Mouse (Mus musculus) cerebellum, adult 9-10 months (tissue): ENCODE results near the gene Gtf2a1.

Experiments
- DNase-seq: peaks from one replicate; pipeline ENCODE4 v3.0.0; 2022

Gene Gtf2a1

GRCm38 (mm10) chr12:91589847-91590690, at the start of gene Gtf2a1:
Gene Gtf2a1, minus strand, starts transcription at chr12:91590487.
- DNase-seq = peak; percentile 95

- no peak for DNase-seq
Measured at GRCm38 (mm10) chr12:91638351-91638750, 48.1 kb upstream of the Gtf2a1 start.

GRCm38 (mm10) chr12:91637136-91637909, 47.0 kb upstream of the Gtf2a1 start:
- DNase-seq = no peak

- DNase-seq = no peak
Measured at GRCm38 (mm10) chr12:91626482-91626881, 36.2 kb upstream of the Gtf2a1 start.

- DNase-seq = no peak
Measured at GRCm38 (mm10) chr12:91625013-91625412, 34.7 kb upstream of the Gtf2a1 start.

- DNase-seq = no peak
Measured at GRCm38 (mm10) chr12:91609425-91609824, 19.1 kb upstream of the Gtf2a1 start.

- no peak for DNase-seq
Measured at GRCm38 (mm10) chr12:91607678-91608077, 17.4 kb upstream of the Gtf2a1 start.

GRCm38 (mm10) chr12:91606651-91607050, 16.4 kb upstream of the Gtf2a1 start:
- no peak for DNase-seq

- no peak for DNase-seq
Measured at GRCm38 (mm10) chr12:91604600-91604999, 14.3 kb upstream of the Gtf2a1 start.

GRCm38 (mm10) chr12:91592128-91592527, 1.8 kb upstream of the Gtf2a1 start:
- DNase-seq = no peak

GRCm38 (mm10) chr12:91591191-91591590, 904 bp upstream of the Gtf2a1 start:
- no peak for DNase-seq

- no peak for DNase-seq
Measured at GRCm38 (mm10) chr12:91590716-91591115, 429 bp upstream of the Gtf2a1 start.

GRCm38 (mm10) chr12:91589542-91589846, 793 bp downstream of the Gtf2a1 start:
- DNase-seq = no peak

GRCm38 (mm10) chr12:91588670-91589541, 1.4 kb downstream of the Gtf2a1 start:
- peak; percentile 67 for DNase-seq

- peak; percentile 97 for DNase-seq
Measured at GRCm38 (mm10) chr12:91588176-91588669, 2.1 kb downstream of the Gtf2a1 start.

- DNase-seq = no peak
Measured at GRCm38 (mm10) chr12:91587491-91588033, 2.7 kb downstream of the Gtf2a1 start.

GRCm38 (mm10) chr12:91587077-91587476, 3.2 kb downstream of the Gtf2a1 start:
- peak; percentile 48 for DNase-seq

- DNase-seq = peak; percentile 25
Measured at GRCm38 (mm10) chr12:91585815-91586214, 4.5 kb downstream of the Gtf2a1 start.

- DNase-seq = no peak
Measured at GRCm38 (mm10) chr12:91585206-91585605, 5.1 kb downstream of the Gtf2a1 start.

- no peak for DNase-seq
Measured at GRCm38 (mm10) chr12:91583409-91583808, 6.9 kb downstream of the Gtf2a1 start.

- no peak for DNase-seq
Measured at GRCm38 (mm10) chr12:91582362-91583002, 7.8 kb downstream of the Gtf2a1 start.
